Mouse (Mus musculus): ENCODE measurements around the gene Tead2. TPM values are rescaled to one million over a fixed set of nuclear protein-coding genes. Genes with fewer than 3 reads are reported as not detected.
A peak's percentile ranks its signal among the peaks of the same experiment; 100 is the strongest.
"Not testable (repeated sequence)": the region's sequence is repeated elsewhere in the genome, so short reads cannot be mapped to it uniquely, and the experiment has no call there.

Tead2 gene
- polyA plus RNA-seq, 1 experiment from 2014 or later, result 46.5 TPM

DNA sequence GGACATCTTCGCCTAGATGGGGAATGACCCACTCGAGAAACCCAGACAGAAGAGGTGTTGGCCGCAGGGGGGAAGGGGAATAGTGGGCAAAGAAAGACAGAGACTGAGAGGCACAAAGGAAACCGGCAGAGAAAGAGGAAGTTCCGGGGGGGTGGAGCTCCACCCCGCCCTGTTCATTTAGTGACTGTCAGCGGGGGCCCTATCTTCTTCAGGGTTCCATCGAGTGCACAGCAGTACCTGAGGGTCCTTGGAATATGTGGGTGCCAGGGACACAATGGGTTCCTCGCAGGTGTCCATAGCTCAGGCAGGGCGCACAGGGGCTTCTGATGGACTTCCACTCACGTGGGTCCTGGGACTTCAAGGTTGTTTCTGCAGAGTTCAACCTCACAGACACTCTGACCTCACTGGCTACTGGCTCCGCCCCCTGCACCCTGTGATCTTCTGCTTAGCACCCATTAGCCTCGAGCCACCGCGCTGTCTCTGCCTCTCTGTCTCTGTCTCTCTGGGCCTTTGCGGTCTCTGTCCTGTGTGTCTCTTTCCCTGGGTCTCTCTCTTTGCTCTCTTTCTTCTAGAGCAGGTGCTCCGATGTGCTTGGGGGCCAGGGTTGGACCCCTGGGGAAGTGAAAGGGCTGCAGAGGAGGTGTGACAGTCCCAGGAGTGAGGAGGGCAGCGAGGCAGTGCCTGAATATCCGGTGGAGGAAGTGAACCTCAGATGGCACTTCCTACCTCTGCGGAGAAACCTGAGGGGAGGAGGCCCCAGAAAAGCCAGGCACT is 23.4 kb downstream of the Tead2 start, which contains the start of gene Cd37:
Gene Cd37 (minus strand): TSS at position 393 of the 774 bp plus-strand sequence.
- Histone ChIP-seq H3K4me1 (ENCODE audit: insufficient read depth, low read depth, low read length) (peaks cover 11% of the 10 kb centered on the region; the same call in 1 of the 2 replicates), H3K27ac (ENCODE audit: low read length) (0 out of 2 replicates have a peak within 1 kb of the TSS, but pooled peaks have one; percentile 43), H3K27me3 (replicated peaks; ENCODE audit: insufficient read depth, low read length) (no peaks in the 10 kb centered on the region), H3K9me3 (ENCODE audit: low read length) (no peaks in the 10 kb centered on the region), H3K36me3 (ENCODE audit: insufficient read depth, low read length) (no peaks in the 10 kb centered on the region), H3K4me3 (ENCODE audit: low read depth, low read length) (no peak within 1 kb of the TSS), H3K4me2 (replicated peaks; ENCODE audit: low read depth, low read length) (no peak within 1 kb of the TSS; the same call in 1 of the 2 replicates), H3K9ac (replicated peaks; ENCODE audit: low read depth) (no peak within 1 kb of the TSS)
- ATAC-seq (0 out of 2 replicates have a peak, but pooled peaks have one; percentile 12), DNase-seq (ENCODE audit: low spot score) (peak; percentile 46)
- TF ChIP-seq CTCF (IDR thresholded peaks at IDR 0.05) (no peak), EP300 (IDR thresholded peaks at IDR 0.05) (no peak)
- WGBS, result 31% methylated on average over 20 of the region's 20 CpGs

DNA sequence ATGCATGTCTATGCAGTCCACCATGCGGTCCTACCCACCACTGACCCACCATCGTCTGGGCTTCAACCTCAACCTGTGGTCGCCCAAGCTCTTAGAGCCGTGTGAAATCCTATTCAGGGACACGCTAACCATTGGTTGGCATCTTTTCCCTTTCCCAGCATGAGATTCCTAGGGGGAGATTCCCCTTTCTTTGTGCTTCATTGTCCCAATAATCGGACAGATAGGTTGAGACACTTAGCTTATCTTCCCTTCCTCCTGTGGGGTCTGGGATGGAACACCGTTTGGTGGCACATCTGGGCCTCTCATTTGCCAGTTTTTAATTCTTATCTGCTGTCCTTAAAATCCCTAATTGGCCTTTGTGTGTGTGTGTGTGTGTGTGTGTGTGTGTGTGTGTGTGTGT is 24.6 kb downstream of the Tead2 start:
- TF ChIP-seq CTCF (IDR thresholded peaks at IDR 0.05) (no peak), EP300 (IDR thresholded peaks at IDR 0.05) (no peak)
- Histone ChIP-seq H3K4me2 (replicated peaks; ENCODE audit: low read depth, low read length) (no peak overlapping the region), H3K4me3 (ENCODE audit: low read depth, low read length) (no peak overlapping the region), H3K9me3 (ENCODE audit: low read length) (no peaks in the 10 kb centered on the region), H3K4me1 (ENCODE audit: insufficient read depth, low read depth, low read length) (no peaks in the 10 kb centered on the region), H3K27ac (ENCODE audit: low read length) (no peak overlapping the region), H3K9ac (replicated peaks; ENCODE audit: low read depth) (no peak overlapping the region), H3K36me3 (ENCODE audit: insufficient read depth, low read length) (no peaks in the 10 kb centered on the region), H3K27me3 (replicated peaks; ENCODE audit: insufficient read depth, low read length) (no peaks in the 10 kb centered on the region)
- 84% methylated on average over 7 of the region's 7 CpGs for WGBS
- ATAC-seq, result no peak
- no peak for DNase-seq (ENCODE audit: low spot score)

DNA sequence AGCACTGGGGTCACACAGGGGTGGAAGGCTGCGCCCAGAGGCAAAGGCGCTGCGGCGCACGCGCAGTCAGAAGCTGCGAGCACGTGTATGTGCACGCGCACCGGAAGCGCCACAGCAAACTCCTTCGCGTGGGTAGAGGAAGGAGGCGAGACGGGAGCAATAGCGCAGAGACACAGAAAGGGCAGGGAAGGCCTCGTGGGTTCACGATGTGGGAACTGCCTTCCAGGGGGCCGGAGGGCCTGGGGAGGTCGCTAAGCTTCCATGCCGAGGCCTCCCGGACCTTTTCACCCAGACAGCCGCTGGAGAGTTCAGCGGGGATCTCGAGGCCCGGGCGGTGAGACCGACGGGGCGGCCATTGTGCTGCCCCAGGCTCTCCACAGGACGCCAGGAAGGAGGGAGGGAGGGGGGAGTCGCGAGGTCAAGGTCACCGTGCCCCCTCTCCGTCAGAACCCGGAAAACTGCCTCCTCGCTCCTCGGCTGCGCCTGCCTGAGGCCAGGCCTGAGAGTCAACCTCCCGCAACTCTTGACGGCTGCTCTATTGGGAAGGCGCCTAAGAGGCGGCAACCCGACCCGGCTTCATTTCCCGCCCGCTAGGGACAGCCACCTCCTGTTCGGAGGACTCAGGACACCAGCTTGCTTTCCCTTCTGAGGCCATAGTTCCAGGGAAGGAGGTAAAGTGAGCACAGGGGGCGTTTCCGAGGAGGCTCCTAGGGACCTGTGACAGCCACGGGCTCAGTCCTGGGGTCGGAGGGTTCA is 25.3 kb downstream of the Tead2 start, which contains the start of gene Slc6a16:
Gene Slc6a16 (plus strand): TSS at position 453 of the 756 bp plus-strand sequence.
- Histone ChIP-seq H3K9me3 (ENCODE audit: low read length) (no peaks in the 10 kb centered on the region), H3K27me3 (replicated peaks; ENCODE audit: insufficient read depth, low read length) (no peaks in the 10 kb centered on the region), H3K9ac (replicated peaks; ENCODE audit: low read depth) (no peak within 1 kb of the TSS), H3K27ac (ENCODE audit: low read length) (no peak within 1 kb of the TSS), H3K4me3 (ENCODE audit: low read depth, low read length) (peak within 1 kb of the TSS; percentile 24), H3K4me1 (ENCODE audit: insufficient read depth, low read depth, low read length) (no peaks in the 10 kb centered on the region), H3K4me2 (replicated peaks; ENCODE audit: low read depth, low read length) (peak within 1 kb of the TSS; percentile 41), H3K36me3 (ENCODE audit: insufficient read depth, low read length) (no peaks in the 10 kb centered on the region)
- peak; percentile 39 for DNase-seq (ENCODE audit: low spot score)
- 28% methylated on average over 51 of the region's 53 CpGs for WGBS
- TF ChIP-seq CTCF (IDR thresholded peaks at IDR 0.05) (peak; percentile 31), EP300 (IDR thresholded peaks at IDR 0.05) (no peak)
- ATAC-seq, result peak; percentile 58

DNA sequence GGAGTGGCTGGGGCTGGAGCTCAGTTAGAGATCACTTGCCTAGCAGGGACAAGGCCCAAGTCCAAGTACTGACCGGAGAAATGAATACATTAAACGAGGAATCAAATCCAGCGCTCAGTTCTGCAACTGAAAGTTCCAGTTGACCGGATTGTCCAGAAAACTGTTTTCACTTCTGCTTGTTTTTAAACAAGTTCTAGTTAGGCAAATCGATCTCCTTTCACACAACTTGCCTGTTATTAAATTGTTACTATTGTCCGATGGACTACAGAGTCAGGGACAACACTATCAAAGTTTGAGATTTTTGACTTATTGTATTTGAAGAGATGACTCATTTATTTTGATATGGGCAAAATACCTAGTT is 25.8 kb downstream of the Tead2 start:
- whole genome bisulfite sequencing, result 83% methylated on average over 6 of the region's 6 CpGs
- Histone ChIP-seq H3K36me3 (ENCODE audit: insufficient read depth, low read length) (no peaks in the 10 kb centered on the region), H3K4me2 (replicated peaks; ENCODE audit: low read depth, low read length) (peak overlapping the region; percentile 41; the same call in 1 of the 2 replicates), H3K27ac (ENCODE audit: low read length) (no peak overlapping the region), H3K27me3 (replicated peaks; ENCODE audit: insufficient read depth, low read length) (no peaks in the 10 kb centered on the region), H3K4me3 (ENCODE audit: low read depth, low read length) (no peak overlapping the region), H3K4me1 (ENCODE audit: insufficient read depth, low read depth, low read length) (no peaks in the 10 kb centered on the region), H3K9ac (replicated peaks; ENCODE audit: low read depth) (no peak overlapping the region), H3K9me3 (ENCODE audit: low read length) (no peaks in the 10 kb centered on the region)
- TF ChIP-seq CTCF (IDR thresholded peaks at IDR 0.05) (no peak), EP300 (IDR thresholded peaks at IDR 0.05) (no peak)
- no peak for ATAC-seq
- no peak for DNase-seq (ENCODE audit: low spot score)

DNA sequence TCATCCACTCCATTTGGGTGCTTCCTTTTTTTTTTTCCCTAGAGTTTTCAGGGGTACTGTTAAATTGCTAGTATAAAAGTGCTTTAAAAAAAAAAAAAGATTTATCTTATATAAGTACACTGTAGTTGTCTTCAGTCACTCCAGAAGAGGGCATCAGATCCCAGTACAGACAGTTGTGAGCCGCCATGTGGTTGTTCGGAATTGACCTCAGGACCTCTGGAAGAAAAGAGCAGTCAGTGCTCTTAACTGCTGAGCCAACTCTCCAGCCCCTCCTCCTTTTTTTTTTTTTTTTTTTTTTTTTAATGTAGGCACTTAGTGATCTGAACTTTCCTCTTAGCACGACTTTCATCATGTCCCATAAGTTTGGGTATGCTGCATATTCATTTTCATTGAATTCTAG is 32.1 kb downstream of the Tead2 start:
- Histone ChIP-seq H3K36me3 (ENCODE audit: insufficient read depth, low read length) (no peaks in the 10 kb centered on the region), H3K4me3 (ENCODE audit: low read depth, low read length) (no peak overlapping the region), H3K27me3 (replicated peaks; ENCODE audit: insufficient read depth, low read length) (no peaks in the 10 kb centered on the region), H3K4me1 (ENCODE audit: insufficient read depth, low read depth, low read length) (no peaks in the 10 kb centered on the region), H3K27ac (ENCODE audit: low read length) (no peak overlapping the region), H3K9me3 (ENCODE audit: low read length) (no peaks in the 10 kb centered on the region), H3K9ac (replicated peaks; ENCODE audit: low read depth) (no peak overlapping the region), H3K4me2 (replicated peaks; ENCODE audit: low read depth, low read length) (no peak overlapping the region)
- no peak for DNase-seq (ENCODE audit: low spot score)
- no peak for TF ChIP-seq EP300 (IDR thresholded peaks at IDR 0.05)
- TF ChIP-seq CTCF (IDR thresholded peaks at IDR 0.05), result peak; percentile 14; the same call in 1 of the 2 replicates
- 36% methylated on average over 3 of the region's 3 CpGs for WGBS
- ATAC-seq, result no peak

DNA sequence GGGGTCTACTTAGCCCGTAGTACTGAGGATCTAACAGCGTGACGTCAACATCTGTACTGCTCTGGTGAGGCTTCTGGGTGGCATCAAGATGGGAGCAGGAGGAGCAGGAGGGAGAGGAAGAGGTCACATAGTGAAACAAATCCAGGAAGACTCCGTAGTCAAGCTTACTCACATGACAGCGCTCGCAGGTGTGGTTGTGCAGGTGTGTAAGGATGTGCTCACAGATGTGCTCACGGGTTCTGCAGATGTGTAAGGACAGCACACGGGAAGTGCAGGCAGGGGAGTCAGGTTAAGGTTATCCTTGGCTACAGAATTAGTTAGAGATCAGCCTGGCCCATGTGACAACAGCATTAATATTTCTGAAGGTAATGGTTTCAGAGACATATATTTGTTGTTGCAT is 38.3 kb downstream of the Tead2 start:
- 78% methylated on average over 8 of the region's 8 CpGs for WGBS
- no peak for TF ChIP-seq EP300 (IDR thresholded peaks at IDR 0.05)
- no peak for TF ChIP-seq CTCF (IDR thresholded peaks at IDR 0.05)
- DNase-seq (ENCODE audit: low spot score), result no peak
- no peak overlapping the region for H3K4me2 ChIP-seq (replicated peaks; ENCODE audit: low read depth, low read length)
- H3K9ac ChIP-seq (replicated peaks; ENCODE audit: low read depth), result no peak overlapping the region
- ATAC-seq, result no peak
- no peak overlapping the region for H3K27ac ChIP-seq (ENCODE audit: low read length)
- H3K9me3 ChIP-seq (ENCODE audit: low read length), result no peaks in the 10 kb centered on the region
- no peak overlapping the region for H3K4me3 ChIP-seq (ENCODE audit: low read depth, low read length)
- no peaks in the 10 kb centered on the region for H3K36me3 ChIP-seq (ENCODE audit: insufficient read depth, low read length)
- no peaks in the 10 kb centered on the region for H3K27me3 ChIP-seq (replicated peaks; ENCODE audit: insufficient read depth, low read length)
- no peaks in the 10 kb centered on the region for H3K4me1 ChIP-seq (ENCODE audit: insufficient read depth, low read depth, low read length)

DNA sequence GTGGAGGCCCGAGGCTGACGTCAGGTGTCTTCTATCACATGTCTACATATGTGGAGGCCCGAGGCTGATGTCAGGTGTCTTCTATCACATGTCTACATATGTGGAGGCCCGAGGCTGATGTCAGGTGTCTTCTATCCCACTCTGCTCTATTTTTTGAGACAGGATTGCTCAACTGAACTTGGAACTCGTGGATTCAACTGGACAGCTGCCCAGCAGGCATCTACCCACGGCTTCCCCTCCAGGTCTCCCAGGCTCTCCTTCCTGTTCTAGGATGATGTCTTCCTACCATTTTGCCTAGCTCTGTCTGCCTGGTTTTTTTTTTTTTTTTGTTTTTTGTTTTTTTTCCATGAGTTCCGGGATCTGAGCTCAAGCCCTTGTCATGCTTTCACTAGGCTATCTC is 40.3 kb downstream of the Tead2 start:
- not testable (repeated sequence) for H3K36me3 ChIP-seq (ENCODE audit: insufficient read depth, low read length); H3K27ac ChIP-seq (ENCODE audit: low read length); H3K27me3 ChIP-seq (replicated peaks; ENCODE audit: insufficient read depth, low read length); H3K4me3 ChIP-seq (ENCODE audit: low read depth, low read length); H3K4me2 ChIP-seq (replicated peaks; ENCODE audit: low read depth, low read length); H3K4me1 ChIP-seq (ENCODE audit: insufficient read depth, low read depth, low read length); H3K9me3 ChIP-seq (ENCODE audit: low read length); H3K9ac ChIP-seq (replicated peaks; ENCODE audit: low read depth)
- ATAC-seq (peak; percentile 49), DNase-seq (ENCODE audit: low spot score) (peak; percentile 77)
- WGBS, result 52% methylated on average over 5 of the region's 7 CpGs
